Mouse (Mus musculus) limb, embryonic 10.5 days (tissue): ENCODE measurements at regions not wholly inside any gene's neighbourhood (a gene's known extent, or its start where the extent isn't known, plus 50 kb on each side); places are given as distances from the start of the nearest gene placed in this dataset.

Source experiments
- DNase-seq: peaks from one replicate; pipeline ENCODE4 v3.0.0-alpha.2; 2017; ENCODE audit warnings: low spot score
- H3K27ac ChIP-seq: fragments of 300-500 bp; sonication (generic); 2 replicates; pipeline ENCODE4 v1.5.1; 2016; ENCODE audit warnings: mild to moderate bottlenecking
- H3K27me3 ChIP-seq: fragments of 300-500 bp; sonication (generic); 2 replicates; pipeline ENCODE4 v1.6.1; 2016; ENCODE audit warnings: low read depth, mild to moderate bottlenecking; ENCODE audit not compliant: poor library complexity, severe bottlenecking
- H3K36me3 ChIP-seq: fragments of 300-500 bp; sonication (generic); 2 replicates; pipeline ENCODE4 v1.6.1; 2016; ENCODE audit warnings: mild to moderate bottlenecking, moderate library complexity
- H3K4me1 ChIP-seq: fragments of 300-500 bp; sonication (generic); 2 replicates; pipeline ENCODE4 v1.6.1; 2016
- H3K4me3 ChIP-seq: fragments of 300-500 bp; sonication (generic); 2 replicates; pipeline ENCODE4 v1.5.1; 2016; ENCODE audit warnings: mild to moderate bottlenecking, moderate library complexity
- H3K9me3 ChIP-seq: fragments of 300-500 bp; sonication (generic); replicated peaks from 2 replicates; pipeline ENCODE4 v1.6.1; 2016; ENCODE audit warnings: mild to moderate bottlenecking
- WGBS: fragments of 180-500 bp; shearing (Covaris S2); methylation state at CpG from one replicate; pipeline ENCODE4 v1.1.7; 2016; 5-methylcytosine and 5-hydroxymethylcytosine counted together

DNA sequence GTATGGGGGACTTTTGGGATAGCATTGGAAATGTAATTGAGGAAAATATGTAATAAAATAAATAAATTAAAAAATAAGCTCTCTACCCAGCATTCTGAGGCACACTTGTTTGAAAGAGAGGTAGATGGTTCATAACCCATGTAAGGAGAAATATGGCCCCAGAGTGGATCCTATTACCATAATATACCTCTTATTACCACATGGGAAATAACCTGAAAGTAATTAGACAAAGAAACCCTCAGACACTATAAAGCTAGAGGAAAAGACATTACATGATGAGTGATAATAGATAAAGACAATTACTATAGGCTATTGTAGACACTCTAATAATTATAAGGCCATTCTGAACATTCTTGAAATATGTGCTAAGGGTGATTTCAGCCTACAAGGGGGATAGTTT lies 2444.8 kb upstream of the Gm12353 start:
- H3K27ac ChIP-seq = no peak overlapping the region
- DNase-seq = no peak
- no peaks in the 10 kb centered on the region for H3K36me3 ChIP-seq
- no peaks in the 10 kb centered on the region for H3K9me3 ChIP-seq
- no peak overlapping the region for H3K4me3 ChIP-seq
- no peaks in the 10 kb centered on the region for H3K4me1 ChIP-seq
- no peaks in the 10 kb centered on the region for H3K27me3 ChIP-seq

DNA sequence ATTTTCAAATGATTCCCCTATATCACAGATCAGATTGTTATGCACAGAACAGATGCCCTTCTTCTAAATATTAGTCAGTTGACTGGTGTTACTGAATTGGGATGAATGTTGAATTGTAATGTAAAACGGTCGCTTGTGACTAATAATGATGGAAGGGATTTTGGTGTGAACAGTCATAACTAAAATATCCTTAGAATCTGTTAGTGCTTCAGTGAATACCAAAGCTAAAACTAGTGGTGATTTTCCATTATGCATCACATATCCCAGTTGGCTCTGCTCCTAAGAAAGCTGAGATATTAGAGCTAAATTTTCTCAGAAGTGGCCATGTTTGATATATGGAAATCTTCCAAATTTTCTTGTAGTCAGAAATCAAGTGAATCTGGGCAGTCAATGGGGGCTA lies 2441.7 kb upstream of the Gm12353 start:
- Histone ChIP-seq H3K4me3 (no peak overlapping the region), H3K36me3 (no peaks in the 10 kb centered on the region), H3K27ac (no peak overlapping the region), H3K27me3 (no peaks in the 10 kb centered on the region), H3K4me1 (no peaks in the 10 kb centered on the region), H3K9me3 (no peaks in the 10 kb centered on the region)
- DNase-seq = no peak
- 90% methylated on average over 2 of the region's 2 CpGs for WGBS

DNA sequence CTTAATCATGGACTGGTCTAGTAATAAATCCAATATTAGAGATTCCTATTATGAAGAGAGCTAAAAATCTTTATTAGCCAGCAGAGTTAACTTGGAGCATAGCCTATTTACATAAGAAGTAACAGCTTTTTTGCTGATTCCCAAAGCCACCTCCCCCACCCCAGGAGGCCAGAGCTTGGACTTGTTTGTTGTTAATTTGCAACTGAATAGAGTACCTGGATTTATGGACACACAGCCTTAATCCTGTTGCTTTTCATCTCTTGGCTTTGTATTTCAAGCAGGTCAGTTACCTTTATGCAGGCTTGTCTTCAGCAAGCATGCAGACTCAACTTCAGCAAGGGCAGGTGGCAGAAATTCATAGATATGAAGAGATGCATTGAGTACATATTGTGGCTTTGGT lies 2396.5 kb upstream of the Gm12353 start:
- Histone ChIP-seq H3K27ac (no peak overlapping the region), H3K4me3 (no peak overlapping the region), H3K36me3 (no peaks in the 10 kb centered on the region), H3K9me3 (no peaks in the 10 kb centered on the region), H3K4me1 (no peaks in the 10 kb centered on the region), H3K27me3 (no peaks in the 10 kb centered on the region)
- DNase-seq = no peak

DNA sequence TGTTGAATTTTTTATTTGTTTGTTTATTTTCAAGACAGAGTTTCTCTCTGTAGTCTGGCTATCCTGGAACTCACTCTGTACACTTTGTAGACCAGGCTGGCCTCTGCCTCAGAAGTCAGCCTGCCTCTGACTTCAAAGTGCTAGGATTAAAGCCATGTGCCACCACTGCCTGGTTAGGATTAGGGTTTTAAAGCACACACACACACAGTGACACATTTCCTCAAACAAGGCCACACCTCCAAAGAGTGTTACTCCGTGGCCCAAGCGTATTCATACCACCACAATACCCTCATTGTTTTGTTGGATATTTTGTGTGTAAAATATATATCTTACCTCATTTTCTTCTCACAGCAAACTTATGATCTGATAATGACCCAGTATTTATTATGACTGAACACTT lies 2365.4 kb upstream of the Gm12353 start:
- Histone ChIP-seq H3K27me3 (no peaks in the 10 kb centered on the region), H3K4me3 (no peak overlapping the region), H3K36me3 (no peaks in the 10 kb centered on the region), H3K9me3 (no peaks in the 10 kb centered on the region), H3K27ac (no peak overlapping the region), H3K4me1 (no peaks in the 10 kb centered on the region)
- 65% methylated on average over 2 of the region's 2 CpGs for WGBS
- DNase-seq = peak; percentile 44

DNA sequence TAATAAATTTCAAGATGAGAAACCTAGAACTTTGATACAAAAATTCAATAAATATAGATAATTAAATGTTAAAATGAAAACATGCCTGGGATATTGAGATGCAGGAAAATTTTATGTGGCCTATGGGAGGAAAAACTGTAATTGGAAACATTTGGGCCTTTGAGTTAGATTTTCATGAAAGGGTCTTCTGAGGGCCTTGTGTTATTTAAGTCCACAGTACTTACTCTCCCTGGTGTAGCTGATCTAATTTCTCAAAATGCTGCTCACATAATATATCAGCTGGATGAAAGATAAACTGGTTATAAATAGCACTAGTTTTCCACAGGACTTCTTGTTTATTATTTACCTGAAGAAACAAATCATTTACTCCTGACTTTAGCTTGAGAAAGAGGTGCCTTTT lies 2364.9 kb upstream of the Gm12353 start:
- H3K36me3 ChIP-seq = no peaks in the 10 kb centered on the region
- H3K4me1 ChIP-seq = no peaks in the 10 kb centered on the region
- no peaks in the 10 kb centered on the region for H3K9me3 ChIP-seq
- no peak for DNase-seq
- no peaks in the 10 kb centered on the region for H3K27me3 ChIP-seq
- no peak overlapping the region for H3K27ac ChIP-seq
- H3K4me3 ChIP-seq = no peak overlapping the region

DNA sequence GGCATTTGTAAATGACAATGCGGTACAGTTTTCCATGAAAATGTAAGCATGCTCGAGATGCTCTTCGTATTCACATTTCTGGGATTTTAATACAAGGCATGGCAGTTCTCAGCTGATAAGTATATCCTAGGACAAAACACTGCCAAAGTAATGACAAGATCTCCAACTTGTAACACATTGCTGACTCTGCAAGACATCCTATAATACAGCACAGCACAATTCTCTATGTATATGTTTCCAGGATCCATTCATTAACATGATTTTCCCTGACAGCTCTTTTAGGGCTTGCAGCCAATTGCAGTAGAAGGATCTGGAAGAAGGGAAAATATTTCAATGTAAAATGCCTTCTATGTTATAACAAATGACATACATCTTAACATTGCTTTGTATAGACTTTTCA lies 2346.1 kb upstream of the Gm12353 start:
- 96% methylated on average over 3 of the region's 3 CpGs for WGBS
- DNase-seq = no peak
- H3K9me3 ChIP-seq = no peaks in the 10 kb centered on the region

DNA sequence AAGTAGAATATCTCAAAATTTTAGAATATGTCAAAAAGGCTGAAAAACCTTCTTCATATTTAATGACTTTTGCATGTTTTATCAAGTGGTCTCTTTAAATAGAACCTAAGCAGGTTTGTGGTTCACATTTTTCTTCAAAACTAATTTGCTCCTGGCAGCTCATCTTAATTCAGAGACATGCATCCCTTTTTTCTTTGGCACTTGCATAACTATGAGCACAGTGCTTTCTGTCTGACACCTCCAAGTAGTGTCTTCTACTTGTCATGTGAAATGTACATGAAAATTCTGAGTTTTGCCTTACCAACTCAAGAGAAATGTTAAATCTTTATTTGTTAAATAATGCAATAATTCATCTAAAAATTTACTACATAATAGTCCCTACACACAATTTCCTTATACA lies 2343.5 kb upstream of the Gm12353 start:
- Histone ChIP-seq H3K36me3 (no peaks in the 10 kb centered on the region), H3K27ac (no peak overlapping the region), H3K9me3 (no peaks in the 10 kb centered on the region), H3K27me3 (no peaks in the 10 kb centered on the region), H3K4me3 (no peak overlapping the region), H3K4me1 (no peaks in the 10 kb centered on the region)
- DNase-seq = no peak

More for the DNA sequence above, 2346.1 kb upstream of the Gm12353 start:
- H3K27me3 ChIP-seq = no peaks in the 10 kb centered on the region
- H3K27ac ChIP-seq = no peak overlapping the region
- H3K4me3 ChIP-seq = no peak overlapping the region
- H3K4me1 ChIP-seq = no peaks in the 10 kb centered on the region
- H3K36me3 ChIP-seq = no peaks in the 10 kb centered on the region

DNA sequence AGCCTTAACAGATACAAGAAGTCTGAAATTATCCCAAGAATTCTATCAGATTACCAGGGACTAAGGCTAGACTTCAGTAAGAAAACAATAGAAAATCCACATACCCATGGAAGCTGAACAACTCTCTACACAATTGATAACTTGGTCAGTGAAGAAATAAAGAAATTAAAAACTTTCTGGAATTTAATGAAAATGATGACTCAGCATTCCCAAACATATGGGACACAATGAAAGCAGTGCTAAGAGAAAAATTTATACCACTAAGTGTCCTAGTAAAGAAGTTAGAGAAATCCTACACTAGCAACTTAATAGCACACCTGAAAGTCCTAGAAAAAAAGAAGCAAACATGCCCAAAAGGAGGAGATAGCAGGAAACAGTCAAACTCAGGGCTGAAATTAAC lies 2306.1 kb upstream of the Gm12353 start:
- no peaks in the 10 kb centered on the region for H3K36me3 ChIP-seq
- H3K9me3 ChIP-seq = no peaks in the 10 kb centered on the region
- no peak for DNase-seq
- H3K27me3 ChIP-seq = no peaks in the 10 kb centered on the region
- no peak overlapping the region for H3K4me3 ChIP-seq
- H3K27ac ChIP-seq = no peak overlapping the region
- H3K4me1 ChIP-seq = no peaks in the 10 kb centered on the region

DNA sequence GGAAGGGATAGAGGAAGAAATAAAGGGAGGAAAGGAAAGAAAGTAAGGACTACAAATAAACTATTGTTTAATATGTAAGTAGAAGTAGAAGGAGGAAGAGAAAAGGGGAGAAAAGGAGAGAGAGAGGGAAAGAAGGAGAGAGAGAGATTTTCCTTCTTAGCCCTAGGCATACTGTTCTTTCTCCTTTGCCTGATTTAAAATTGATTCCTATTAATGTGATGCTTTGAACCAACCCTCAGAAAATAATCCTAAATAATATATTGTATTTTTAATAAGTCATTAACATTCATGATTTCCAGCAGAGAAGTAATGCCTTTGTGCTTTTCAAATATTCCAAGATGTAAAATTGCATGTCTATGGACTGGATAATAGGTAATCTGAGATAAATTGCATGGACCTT lies 2286.2 kb upstream of the Gm12353 start:
- no peaks in the 10 kb centered on the region for H3K4me1 ChIP-seq

DNA sequence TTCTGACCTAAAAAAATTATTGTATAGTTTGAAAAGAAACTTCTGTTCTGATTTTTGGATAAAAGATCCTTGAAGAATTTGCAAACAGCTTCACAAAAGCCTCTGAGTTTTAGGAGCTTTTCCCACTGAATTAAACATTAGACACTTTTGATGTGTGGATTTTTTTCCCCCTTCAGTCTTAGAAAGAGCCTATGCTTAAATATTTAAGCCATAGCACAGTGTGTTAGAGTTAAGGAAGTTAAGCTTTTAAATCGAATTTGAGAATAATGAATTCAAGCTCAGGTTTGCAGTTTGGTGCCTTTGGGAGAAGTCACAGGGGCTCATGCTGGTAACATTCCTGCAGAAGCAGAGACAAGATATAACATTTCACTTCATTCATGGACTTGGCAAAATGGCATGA lies 2257.2 kb upstream of the Gm12353 start:
- no peak overlapping the region for H3K27ac ChIP-seq
- H3K36me3 ChIP-seq = no peaks in the 10 kb centered on the region
- H3K4me1 ChIP-seq = no peaks in the 10 kb centered on the region
- no peak overlapping the region for H3K4me3 ChIP-seq
- 70% methylated on average over 1 of the region's 1 CpGs for WGBS
- no peak for DNase-seq
- H3K27me3 ChIP-seq = no peaks in the 10 kb centered on the region
- no peaks in the 10 kb centered on the region for H3K9me3 ChIP-seq

More for the DNA sequence above, 2286.2 kb upstream of the Gm12353 start:
- H3K27me3 ChIP-seq = no peaks in the 10 kb centered on the region
- H3K9me3 ChIP-seq = no peaks in the 10 kb centered on the region
- no peaks in the 10 kb centered on the region for H3K36me3 ChIP-seq
- no peak overlapping the region for H3K4me3 ChIP-seq
- no peak for DNase-seq
- H3K27ac ChIP-seq = no peak overlapping the region

DNA sequence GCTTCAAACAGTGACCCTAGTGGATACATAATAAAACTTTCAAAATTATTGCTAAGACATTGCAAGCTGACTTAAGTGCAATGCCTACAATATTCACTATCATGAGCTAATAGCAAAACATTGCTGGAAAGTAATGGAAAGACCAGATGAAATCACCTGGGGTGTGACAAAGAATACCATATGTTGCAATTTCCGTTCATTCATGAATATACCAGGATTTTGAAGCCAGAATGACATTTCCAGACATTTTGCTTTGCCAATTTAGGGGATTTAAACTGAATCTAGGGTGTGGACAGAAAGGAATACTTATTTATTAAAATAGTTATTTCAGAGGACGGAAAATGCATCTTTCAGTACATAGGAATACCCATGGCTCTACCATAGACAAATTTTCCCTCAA lies 2244.5 kb upstream of the Gm12353 start:
- Histone ChIP-seq H3K36me3 (no peaks in the 10 kb centered on the region), H3K27ac (no peak overlapping the region), H3K9me3 (no peaks in the 10 kb centered on the region), H3K27me3 (no peaks in the 10 kb centered on the region), H3K4me3 (no peak overlapping the region), H3K4me1 (no peaks in the 10 kb centered on the region)
- DNase-seq = no peak
- 87% methylated on average over 2 of the region's 2 CpGs for WGBS
